Mouse (Mus musculus) stomach, postnatal 0 days (tissue): ENCODE measurements around the gene Sod1.
"Not testable (repeated sequence)": the region's sequence is repeated elsewhere in the genome, so short reads cannot be mapped to it uniquely, and the experiment has no call there.

Experiments
- CTCF ChIP-seq: IDR thresholded peaks from 2 replicates; pipeline ENCODE4 v1.5.1; 2016; ENCODE audit warnings: antibody characterized with exemption, low read depth, mild to moderate bottlenecking, moderate library complexity
- EP300 ChIP-seq: optimal IDR thresholded peaks from 2 replicates; pipeline ENCODE3; 2016; ENCODE audit warnings: antibody characterized with exemption

- not testable (repeated sequence) for TF ChIP-seq CTCF, EP300
Measured at GRCm38 (mm10) chr16:90219445-90219844, 1.1 kb upstream of the Sod1 start.
